Mouse (Mus musculus): ENCODE data around the gene Slc22a17.
A peak's percentile ranks its signal among the peaks of the same experiment; 100 is the strongest.
"Not testable (repeated sequence)": the region's sequence is repeated elsewhere in the genome, so short reads cannot be mapped to it uniquely, and the experiment has no call there.

Gene Slc22a17

GRCm38 (mm10) chr14:54912886-54913285 is at the start of gene Slc22a17:
Slc22a17 (minus strand) TSS chr14:54913132.
- DNase-seq (ENCODE audit: low read depth, low spot score) = peak; percentile 72

GRCm38 (mm10) chr14:54962714-54963113 is 49.8 kb upstream of the Slc22a17 start:
- no peak for DNase-seq (ENCODE audit: low read depth, low spot score)

GRCm38 (mm10) chr14:54961487-54961886 is 48.6 kb upstream of the Slc22a17 start:
- no peak for DNase-seq (ENCODE audit: low read depth, low spot score)

GRCm38 (mm10) chr14:54960769-54961168 is 47.8 kb upstream of the Slc22a17 start:
- no peak for DNase-seq (ENCODE audit: low read depth, low spot score)

- DNase-seq (ENCODE audit: low read depth, low spot score) = not testable (repeated sequence)
Observed at GRCm38 (mm10) chr14:54959853-54960613, 47.1 kb upstream of the Slc22a17 start.

- no peak for DNase-seq (ENCODE audit: low read depth, low spot score)
Observed at GRCm38 (mm10) chr14:54959197-54959596, 46.3 kb upstream of the Slc22a17 start.

GRCm38 (mm10) chr14:54958503-54958902 is 45.6 kb upstream of the Slc22a17 start:
- DNase-seq (ENCODE audit: low read depth, low spot score) = no peak

GRCm38 (mm10) chr14:54956533-54956932 is 43.6 kb upstream of the Slc22a17 start:
- no peak for DNase-seq (ENCODE audit: low read depth, low spot score)

GRCm38 (mm10) chr14:54955481-54955880 is 42.5 kb upstream of the Slc22a17 start:
- DNase-seq (ENCODE audit: low read depth, low spot score) = no peak

- no peak for DNase-seq (ENCODE audit: low read depth, low spot score)
Observed at GRCm38 (mm10) chr14:54954474-54954873, 41.5 kb upstream of the Slc22a17 start.

- DNase-seq (ENCODE audit: low read depth, low spot score) = no peak
Observed at GRCm38 (mm10) chr14:54953664-54954206, 40.8 kb upstream of the Slc22a17 start.

- no peak for DNase-seq (ENCODE audit: low read depth, low spot score)
Observed at GRCm38 (mm10) chr14:54951587-54951986, 38.7 kb upstream of the Slc22a17 start.

GRCm38 (mm10) chr14:54950493-54950892 is 37.6 kb upstream of the Slc22a17 start:
- no peak for DNase-seq (ENCODE audit: low read depth, low spot score)

- no peak for DNase-seq (ENCODE audit: low read depth, low spot score)
Observed at GRCm38 (mm10) chr14:54948781-54949180, 35.8 kb upstream of the Slc22a17 start.

- not testable (repeated sequence) for DNase-seq (ENCODE audit: low read depth, low spot score)
Observed at GRCm38 (mm10) chr14:54947008-54947407, 34.1 kb upstream of the Slc22a17 start.

- no peak for DNase-seq (ENCODE audit: low read depth, low spot score)
Observed at GRCm38 (mm10) chr14:54945975-54946704, 33.2 kb upstream of the Slc22a17 start.

- DNase-seq (ENCODE audit: low read depth, low spot score) = no peak
Observed at GRCm38 (mm10) chr14:54944939-54945338, 32.0 kb upstream of the Slc22a17 start.

GRCm38 (mm10) chr14:54943971-54944370 is 31.0 kb upstream of the Slc22a17 start:
- no peak for DNase-seq (ENCODE audit: low read depth, low spot score)

- no peak for DNase-seq (ENCODE audit: low read depth, low spot score)
Observed at GRCm38 (mm10) chr14:54942479-54942878, 29.5 kb upstream of the Slc22a17 start.

GRCm38 (mm10) chr14:54941024-54941978 is 28.4 kb upstream of the Slc22a17 start:
- no peak for DNase-seq (ENCODE audit: low read depth, low spot score)

- no peak for DNase-seq (ENCODE audit: low read depth, low spot score)
Observed at GRCm38 (mm10) chr14:54940176-54940530, 27.2 kb upstream of the Slc22a17 start.

Measured in telencephalon, adult 2 months (tissue).